Mouse (Mus musculus): ENCODE measurements around the gene Ptbp1. TPM values are rescaled to one million over a fixed set of nuclear protein-coding genes. Genes with fewer than 3 reads are reported as not detected.

The Ptbp1 gene
- 10 to 100 TPM; 12.7 to 22.7 TPM for total RNA-seq (2021)
- long read RNA-seq, experiment 1, partial matches to known transcripts = 0 of 4 reads
- long read RNA-seq, experiment 1, other reads (novel, unspliced or antisense) = 0 of 4 reads
- long read RNA-seq, experiment 2, partial matches to known transcripts = 0 of 3 reads
- long read RNA-seq, experiment 2, other reads (novel, unspliced or antisense) = 2 of 3 reads

- DNase-seq (ENCODE audit: low spot score) = peak; percentile 99
These were observed at the start of gene Ptbp1 for GRCm38 (mm10) chr10:79853860-79854795. TSS of gene Ptbp1 (plus strand) at chr10:79854427.

GRCm38 (mm10) chr10:79805636-79806035 is 48.6 kb upstream of the Ptbp1 start:
- DNase-seq (ENCODE audit: low spot score) = no peak

GRCm38 (mm10) chr10:79806331-79806730 is 47.9 kb upstream of the Ptbp1 start:
- DNase-seq (ENCODE audit: low spot score) = no peak

- peak; percentile 30 for DNase-seq (ENCODE audit: low spot score)
These were observed 47.3 kb upstream of the Ptbp1 start for GRCm38 (mm10) chr10:79806972-79807371.

GRCm38 (mm10) chr10:79807826-79808225 is 46.4 kb upstream of the Ptbp1 start:
- DNase-seq (ENCODE audit: low spot score) = peak; percentile 32

GRCm38 (mm10) chr10:79808728-79809127 is 45.5 kb upstream of the Ptbp1 start:
- no peak for DNase-seq (ENCODE audit: low spot score)

GRCm38 (mm10) chr10:79811736-79812637 is 42.2 kb upstream of the Ptbp1 start:
- peak; percentile 78 for DNase-seq (ENCODE audit: low spot score)

GRCm38 (mm10) chr10:79814271-79814842 is 39.9 kb upstream of the Ptbp1 start:
- no peak for DNase-seq (ENCODE audit: low spot score)

GRCm38 (mm10) chr10:79815671-79816494 is 38.3 kb upstream of the Ptbp1 start:
- DNase-seq (ENCODE audit: low spot score) = no peak

GRCm38 (mm10) chr10:79817111-79817510 is 37.1 kb upstream of the Ptbp1 start:
- no peak for DNase-seq (ENCODE audit: low spot score)

- no peak for DNase-seq (ENCODE audit: low spot score)
These were observed 36.0 kb upstream of the Ptbp1 start for GRCm38 (mm10) chr10:79818225-79818624.

GRCm38 (mm10) chr10:79819606-79820005 is 34.6 kb upstream of the Ptbp1 start:
- DNase-seq (ENCODE audit: low spot score) = no peak

- no peak for DNase-seq (ENCODE audit: low spot score)
These were observed 34.0 kb upstream of the Ptbp1 start for GRCm38 (mm10) chr10:79820277-79820676.

GRCm38 (mm10) chr10:79820782-79821181 is 33.4 kb upstream of the Ptbp1 start, which contains the start of gene Misp:
TSS of gene Misp (plus strand) at chr10:79820989.
- no peak for DNase-seq (ENCODE audit: low spot score)

GRCm38 (mm10) chr10:79821731-79822130 is 32.5 kb upstream of the Ptbp1 start:
- no peak for DNase-seq (ENCODE audit: low spot score)

- DNase-seq (ENCODE audit: low spot score) = no peak
These were observed 31.9 kb upstream of the Ptbp1 start for GRCm38 (mm10) chr10:79822372-79822771.

GRCm38 (mm10) chr10:79823011-79823410 is 31.2 kb upstream of the Ptbp1 start:
- DNase-seq (ENCODE audit: low spot score) = no peak

GRCm38 (mm10) chr10:79824413-79824812 is 29.8 kb upstream of the Ptbp1 start:
- peak; percentile 23 for DNase-seq (ENCODE audit: low spot score)

- no peak for DNase-seq (ENCODE audit: low spot score)
These were observed 22.6 kb upstream of the Ptbp1 start for GRCm38 (mm10) chr10:79831583-79831982.

- DNase-seq (ENCODE audit: low spot score) = no peak
These were observed 22.0 kb upstream of the Ptbp1 start for GRCm38 (mm10) chr10:79832026-79832785.
